Mouse (Mus musculus) B cell, adult 67 days (primary cell): ENCODE results near the gene Plekhg3. TPM values are rescaled to one million over a fixed set of nuclear protein-coding genes. Genes with fewer than 3 reads are reported as not detected.

ENCODE experiments used
- total RNA-seq, 2 experiments: library from RNA; stranded (reverse); gene quantifications; 4 replicates each; pipeline ENCODE4 v1.2.4; 2023

Gene Plekhg3
- 10 to 100 TPM; 27.6 to 29.0 TPM for total RNA-seq

GRCm38 (mm10) chr12:76530580-76531139 lies at the start of gene Plekhg3:
Gene Plekhg3 (plus strand): TSS chr12:76530891.

Other genes starting within 250 kb of the Plekhg3 start
- gene Akap5, start 206.0 kb upstream of the Plekhg3 start, total RNA-seq = 1 to 10 TPM; 1.6 to 2.3 TPM
- 10 to 100 TPM; 35.8 to 39.0 TPM for gene Zbtb25, start 161.3 kb upstream of the Plekhg3 start, total RNA-seq
- 10 to 100 TPM; 15.1 to 19.3 TPM for gene Zbtb1, start 160.6 kb upstream of the Plekhg3 start, total RNA-seq
- gene Hspa2, start 126.7 kb upstream of the Plekhg3 start, total RNA-seq = 1 to 10 TPM; 9.9 to 10.0 TPM
- not detected for gene Ppp1r36, start 113.4 kb upstream of the Plekhg3 start, total RNA-seq
- gene Sptb, start 179.7 kb downstream of the Plekhg3 start, total RNA-seq = not detected
- gene Churc1, start 234.6 kb downstream of the Plekhg3 start, total RNA-seq = 10 to 100 TPM; 34.9 to 40.7 TPM
- 1 to 10 TPM; 6.5 to 9.4 TPM for gene Fntb, start 234.7 kb downstream of the Plekhg3 start, total RNA-seq